8 mouse cellular contexts compared by ENCODE assay signal in genomic region chr13:32449710-32450417, GRCm38 (mm10).
DNase-seq lines count a peak whose midpoint lies in the region; ATAC-seq lines count a peak whose summit lies in the region.
"Had no signal": no experiment of that assay in that cellular context is flagged by ENCODE, and none has a peak within 500 bp of the region (broad histone marks: within the 10 kb centered on the region; RNA-seq: fewer than 3 reads in every experiment).

No protein-coding gene starts in this region.

- H3K9ac ChIP-seq in forebrain, embryonic 16.5 days (replicated peaks; ENCODE audit: low read depth, low read length) = no peak overlapping the region
- no peak overlapping the region for H3K9ac ChIP-seq in intestine, embryonic 16.5 days (ENCODE audit: low read depth, low read length)
- no peak overlapping the region for H3K9ac ChIP-seq in stomach, embryonic 16.5 days (ENCODE audit: low read length)
- H3K9ac ChIP-seq: heart, embryonic 13.5 days had no signal

- no peaks in the 10 kb centered on the region for H3K4me1 ChIP-seq in forebrain, embryonic 16.5 days (replicated peaks; ENCODE audit: control insufficient read depth, insufficient read depth, low read length)
- no peaks in the 10 kb centered on the region for H3K4me1 ChIP-seq in intestine, embryonic 16.5 days (ENCODE audit: control insufficient read depth, insufficient read depth, low read length)
- H3K4me1 ChIP-seq in stomach, embryonic 16.5 days (ENCODE audit: control insufficient read depth, insufficient read depth, low read length) = no peaks in the 10 kb centered on the region

- H3K27ac ChIP-seq in forebrain, embryonic 16.5 days (ENCODE audit: low read length) = no peak overlapping the region
- peak overlapping the region; percentile 40; the same call in 1 of the 2 replicates for H3K27ac ChIP-seq in intestine, embryonic 16.5 days (ENCODE audit: low read length)
- 0 out of 2 replicates have a peak overlapping the region, but pooled peaks have one; percentile 13 for H3K27ac ChIP-seq in stomach, embryonic 16.5 days (ENCODE audit: low read length)
- H3K27ac ChIP-seq: heart, embryonic 13.5 days had no signal

- peak; percentile 15 for DNase-seq in right cerebral cortex, postnatal 14 days
- DNase-seq in right cerebral cortex, adult 2 months (ENCODE audit: low spot score in 2 of 2) = no peak
- no peak for DNase-seq in cerebellum, adult 9-11 months
- DNase-seq in spleen, postnatal 14 days (ENCODE audit: low spot score in 2 of 2) = no peak

- H3K9me3 ChIP-seq in forebrain, embryonic 16.5 days (ENCODE audit: control insufficient read depth, low read length) = no peaks in the 10 kb centered on the region
- no peaks in the 10 kb centered on the region for H3K9me3 ChIP-seq in intestine, embryonic 16.5 days (ENCODE audit: control insufficient read depth, low read length)
- H3K9me3 ChIP-seq in stomach, embryonic 16.5 days (replicated peaks; ENCODE audit: control insufficient read depth, low read length) = no peaks in the 10 kb centered on the region
- H3K9me3 ChIP-seq: heart, embryonic 13.5 days had no signal

- no peak overlapping the region for H3K4me3 ChIP-seq in forebrain, embryonic 16.5 days (replicated peaks; ENCODE audit: low read length)
- no peak overlapping the region for H3K4me3 ChIP-seq in intestine, embryonic 16.5 days (ENCODE audit: low read length)
- no peak overlapping the region for H3K4me3 ChIP-seq in stomach, embryonic 16.5 days (replicated peaks; ENCODE audit: low read length)
- H3K4me3 ChIP-seq: heart, embryonic 13.5 days had no signal

- no peaks in the 10 kb centered on the region for H3K27me3 ChIP-seq in forebrain, embryonic 16.5 days (replicated peaks; ENCODE audit: control insufficient read depth, insufficient read depth, low read length)
- H3K27me3 ChIP-seq in intestine, embryonic 16.5 days (replicated peaks; ENCODE audit: control insufficient read depth, insufficient read depth, low read length) = no peaks in the 10 kb centered on the region
- no peaks in the 10 kb centered on the region for H3K27me3 ChIP-seq in stomach, embryonic 16.5 days (ENCODE audit: control insufficient read depth, insufficient read depth, low read length)
- H3K27me3 ChIP-seq: heart, embryonic 13.5 days had no signal

- peak; percentile 55 for ATAC-seq in forebrain, embryonic 16.5 days
- peak; percentile 64 for ATAC-seq in intestine, embryonic 16.5 days
- ATAC-seq in stomach, embryonic 16.5 days (ENCODE audit: insufficient read depth, low FRiP score) = peak; percentile 66; the same call in 1 of the 2 replicates

- no peaks in the 10 kb centered on the region for H3K36me3 ChIP-seq in forebrain, embryonic 16.5 days (ENCODE audit: control insufficient read depth, insufficient read depth)
- no peaks in the 10 kb centered on the region for H3K36me3 ChIP-seq in intestine, embryonic 16.5 days (ENCODE audit: control insufficient read depth, insufficient read depth, low read length)
- H3K36me3 ChIP-seq in stomach, embryonic 16.5 days (ENCODE audit: control insufficient read depth, insufficient read depth, low read length) = no peaks in the 10 kb centered on the region
- H3K36me3 ChIP-seq: heart, embryonic 13.5 days had no signal

- WGBS in forebrain, embryonic 16.5 days = 52% methylated on average over 8 of the region's 8 CpGs
- WGBS in intestine, embryonic 16.5 days = 56% methylated on average over 8 of the region's 8 CpGs
- 49% methylated on average over 8 of the region's 8 CpGs for WGBS in stomach, embryonic 16.5 days

- H3K4me2 ChIP-seq in forebrain, embryonic 16.5 days (ENCODE audit: low read length) = no peak overlapping the region
- no peak overlapping the region for H3K4me2 ChIP-seq in intestine, embryonic 16.5 days (ENCODE audit: low read depth, low read length)
- H3K4me2 ChIP-seq in stomach, embryonic 16.5 days (ENCODE audit: low read depth, low read length) = no peak overlapping the region
- H3K4me2 ChIP-seq: heart, embryonic 13.5 days had no signal
